Mouse (Mus musculus) MEL (cell line): ENCODE measurements around the gene Kansl2. TPM values are rescaled to one million over a fixed set of nuclear protein-coding genes. Genes with fewer than 3 reads are reported as not detected.

Source experiments
- DNase-seq: peaks from one replicate; pipeline ENCODE4 v3.0.0; 2011; ENCODE audit warnings: low read depth, low spot score
- H3K27ac ChIP-seq: 2 replicates; pipeline ENCODE4 v1.5.1; 2012; ENCODE audit warnings: low read depth, mild to moderate bottlenecking, control low read depth, low read length, moderate library complexity; ENCODE audit not compliant: control insufficient read depth
- H3K27me3 ChIP-seq, 2 experiments: fragments of 150-350 bp in 1 of 2; sonication (generic) in 1 of 2; 2 replicates each; pipeline ENCODE4 v1.6.1; 2012; ENCODE audit warnings: low read length in 2 of 2, mild to moderate bottlenecking in 2 of 2, improper control_type of control experiment in 1 of 2, moderate library complexity in 1 of 2; ENCODE audit not compliant: insufficient read depth in 2 of 2, control insufficient read depth in 1 of 2
- H3K36me3 ChIP-seq, 2 experiments: 2 replicates each; pipeline ENCODE4 v1.6.1; 2012 to 2014; ENCODE audit warnings: low read length in 2 of 2, improper control_type of control experiment in 1 of 2, inconsistent platforms in 1 of 2, mild to moderate bottlenecking in 1 of 2; ENCODE audit not compliant: insufficient read depth in 2 of 2, control insufficient read depth in 1 of 2
- H3K4me1 ChIP-seq, 2 experiments: fragments of 150-350 bp in 1 of 2; sonication (generic) in 1 of 2; 2 replicates each; pipeline ENCODE4 v1.6.1; 2012; ENCODE audit warnings: low read length in 2 of 2, improper control_type of control experiment in 1 of 2, mild to moderate bottlenecking in 1 of 2; ENCODE audit not compliant: insufficient read depth in 2 of 2, control insufficient read depth in 1 of 2
- H3K4me3 ChIP-seq, 2 experiments: fragments of 150-350 bp in 1 of 2; sonication (generic) in 1 of 2; 2 replicates each; pipeline ENCODE4 v1.5.1; 2012; ENCODE audit warnings: low read depth in 2 of 2, low read length in 2 of 2, mild to moderate bottlenecking in 2 of 2, moderate library complexity in 2 of 2, control low read depth in 1 of 2, improper control_type of control experiment in 1 of 2; ENCODE audit not compliant: control insufficient read depth in 1 of 2, insufficient read depth in 1 of 2
- H3K79me2 ChIP-seq: 2 replicates; pipeline ENCODE4 v1.6.1; 2012; ENCODE audit warnings: mild to moderate bottlenecking, low read length, moderate library complexity; ENCODE audit not compliant: control insufficient read depth, poor library complexity, insufficient read depth
- H3K9ac ChIP-seq: 2 replicates; pipeline ENCODE4 v1.6.1; 2012; ENCODE audit warnings: low read depth, mild to moderate bottlenecking, control low read depth, low read length, moderate library complexity; ENCODE audit not compliant: control insufficient read depth, poor library complexity, severe bottlenecking
- H3K9me3 ChIP-seq: fragments of 150-350 bp; sonication (generic); replicated peaks from 2 replicates; pipeline ENCODE4 v1.6.1; 2012; ENCODE audit warnings: mild to moderate bottlenecking, low read length, improper control_type of control experiment, moderate library complexity; ENCODE audit not compliant: insufficient read depth
- BHLHE40 ChIP-seq: IDR thresholded peaks from 2 replicates; pipeline ENCODE4 v1.6.1; 2012; ENCODE audit warnings: low read depth, mild to moderate bottlenecking, inconsistent platforms, low read length, improper control_type of control experiment, borderline replicate concordance
- CHD1 ChIP-seq: IDR thresholded peaks from 2 replicates; pipeline ENCODE4 v1.6.1; 2012; ENCODE audit warnings: low read depth, mild to moderate bottlenecking, inconsistent platforms, low read length, improper control_type of control experiment
- CTCF ChIP-seq, 3 experiments: IDR thresholded peaks in 2 of 3; conservative IDR thresholded peaks in 1 of 3; 2 replicates each; pipeline ENCODE4 v1.5.1; 2011 to 2012; ENCODE audit warnings: low read length in 3 of 3, low read depth in 2 of 3, mild to moderate bottlenecking in 2 of 3, improper control_type of control experiment in 1 of 3, inconsistent platforms in 1 of 3, mixed read lengths in 1 of 3, moderate library complexity in 1 of 3; ENCODE audit not compliant: control insufficient read depth in 1 of 3, insufficient read depth in 1 of 3, poor library complexity in 1 of 3, severe bottlenecking in 1 of 3
- E2F4 ChIP-seq: IDR thresholded peaks from 2 replicates; pipeline ENCODE4 v1.6.1; 2011; ENCODE audit warnings: low read depth, low read length, improper control_type of control experiment, borderline replicate concordance
- EP300 ChIP-seq, 2 experiments: IDR thresholded peaks; 2 replicates each; pipeline ENCODE4 v1.6.1; 2011; ENCODE audit warnings: improper control_type of control experiment in 2 of 2, low read length in 2 of 2, low read depth in 1 of 2, mild to moderate bottlenecking in 1 of 2
- ETS1 ChIP-seq: IDR thresholded peaks from 2 replicates; pipeline ENCODE4 v1.6.1; 2012; ENCODE audit warnings: low read depth, mild to moderate bottlenecking, inconsistent platforms, low read length, improper control_type of control experiment, moderate library complexity
- GABPA ChIP-seq: IDR thresholded peaks from 2 replicates; pipeline ENCODE4 v1.6.1; 2012; ENCODE audit warnings: low read depth, mild to moderate bottlenecking, inconsistent platforms, low read length, improper control_type of control experiment, moderate library complexity
- GATA1 ChIP-seq: IDR thresholded peaks from 2 replicates; pipeline ENCODE4 v1.6.1; 2011; ENCODE audit warnings: low read depth, low read length, improper control_type of control experiment
- HCFC1 ChIP-seq: IDR thresholded peaks from 2 replicates; pipeline ENCODE4 v1.6.1; 2012; ENCODE audit warnings: low read depth, mild to moderate bottlenecking, inconsistent platforms, low read length, improper control_type of control experiment, moderate library complexity
- JUND ChIP-seq: IDR thresholded peaks from 2 replicates; pipeline ENCODE4 v1.6.1; 2011; ENCODE audit warnings: low read depth, mild to moderate bottlenecking, improper control_type of control experiment, low read length
- KAT2A ChIP-seq: conservative IDR thresholded peaks from 2 replicates; pipeline ENCODE4 v1.6.1; 2012; ENCODE audit warnings: low read depth, low read length, improper control_type of control experiment, inconsistent platforms
- MAFK ChIP-seq: IDR thresholded peaks from 2 replicates; pipeline ENCODE4 v1.6.1; 2011; ENCODE audit warnings: low read depth, mild to moderate bottlenecking, low read length, improper control_type of control experiment, borderline replicate concordance
- MAX ChIP-seq: IDR thresholded peaks from 2 replicates; pipeline ENCODE4 v1.6.1; 2011; ENCODE audit warnings: low read length, improper control_type of control experiment
- MAZ ChIP-seq: IDR thresholded peaks from 2 replicates; pipeline ENCODE4 v1.6.1; 2012; ENCODE audit warnings: low read depth, mild to moderate bottlenecking, inconsistent platforms, low read length, improper control_type of control experiment
- MEF2A ChIP-seq: IDR thresholded peaks from 2 replicates; pipeline ENCODE4 v1.6.1; 2014; ENCODE audit warnings: low read depth, mild to moderate bottlenecking, inconsistent platforms, low read length, improper control_type of control experiment; ENCODE audit not compliant: poor library complexity, insufficient replicate concordance, severe bottlenecking; ENCODE audit errors: extremely low read depth
- MXI1 ChIP-seq: IDR thresholded peaks from 2 replicates; pipeline ENCODE4 v1.6.1; 2011; ENCODE audit warnings: mild to moderate bottlenecking, low read depth, low read length, improper control_type of control experiment
- MYB ChIP-seq: IDR thresholded peaks from 2 replicates; pipeline ENCODE4 v1.6.1; 2011; ENCODE audit warnings: mild to moderate bottlenecking, low read depth, low read length, improper control_type of control experiment
- NELFE ChIP-seq: IDR thresholded peaks from 2 replicates; pipeline ENCODE4 v1.6.1; 2011; ENCODE audit warnings: low read depth, low read length, improper control_type of control experiment
- POLR2AphosphoS2 ChIP-seq: IDR thresholded peaks from 2 replicates; pipeline ENCODE4 v1.6.1; 2011; ENCODE audit warnings: low read length, improper control_type of control experiment
- POLR2AphosphoS5 ChIP-seq: IDR thresholded peaks from 2 replicates; pipeline ENCODE4 v1.6.1; 2012; ENCODE audit warnings: low read depth, borderline replicate concordance, mild to moderate bottlenecking, inconsistent platforms, low read length, moderate library complexity, mixed read lengths
- RCOR1 ChIP-seq: IDR thresholded peaks from 2 replicates; pipeline ENCODE4 v1.6.1; 2012; ENCODE audit warnings: low read depth, mild to moderate bottlenecking, inconsistent platforms, low read length, improper control_type of control experiment
- SIN3A ChIP-seq: IDR thresholded peaks from 2 replicates; pipeline ENCODE4 v1.6.1; 2012; ENCODE audit warnings: low read length, improper control_type of control experiment, inconsistent platforms
- SMC3 ChIP-seq: IDR thresholded peaks from 2 replicates; pipeline ENCODE4 v1.6.1; 2011; ENCODE audit warnings: low read depth, low read length, improper control_type of control experiment
- TBP ChIP-seq: IDR thresholded peaks from 2 replicates; pipeline ENCODE4 v1.8.0; 2011; ENCODE audit warnings: low read depth, low read length, improper control_type of control experiment
- UBTF ChIP-seq: IDR thresholded peaks from 2 replicates; pipeline ENCODE4 v1.6.1; 2012; ENCODE audit warnings: low read depth, mild to moderate bottlenecking, inconsistent platforms, low read length, improper control_type of control experiment, moderate library complexity, borderline replicate concordance; ENCODE audit not compliant: insufficient read depth
- USF1 ChIP-seq: IDR thresholded peaks from 2 replicates; pipeline ENCODE4 v1.6.1; 2014; ENCODE audit warnings: low read depth, mild to moderate bottlenecking, inconsistent platforms, low read length, improper control_type of control experiment, moderate library complexity
- USF2 ChIP-seq, 2 experiments: IDR thresholded peaks; 2 replicates each; pipeline ENCODE4 v1.6.1; 2011 to 2012; ENCODE audit warnings: improper control_type of control experiment in 2 of 2, low read length in 2 of 2, borderline replicate concordance in 1 of 2, inconsistent platforms in 1 of 2, low read depth in 1 of 2, mild to moderate bottlenecking in 1 of 2; ENCODE audit not compliant: insufficient read depth in 1 of 2
- ZKSCAN1 ChIP-seq: IDR thresholded peaks from 2 replicates; pipeline ENCODE4 v1.6.1; 2012; ENCODE audit warnings: low read depth, mild to moderate bottlenecking, inconsistent platforms, low read length, improper control_type of control experiment, moderate library complexity
- ZMIZ1 ChIP-seq: IDR thresholded peaks from 2 replicates; pipeline ENCODE4 v1.6.1; 2012; ENCODE audit warnings: low read depth, mild to moderate bottlenecking, inconsistent platforms, low read length, improper control_type of control experiment, moderate library complexity
- ZNF384 ChIP-seq: IDR thresholded peaks from 2 replicates; pipeline ENCODE4 v1.6.1; 2012; ENCODE audit warnings: low read depth, mild to moderate bottlenecking, inconsistent platforms, low read length, improper control_type of control experiment
- polyA plus RNA-seq, 2 experiments: library from polyadenylated mRNA; stranded (reverse) in 1 of 2; unstranded in 1 of 2; fragments of >175 nt in 1 of 2; fragments of >200 nt in 1 of 2; gene quantifications; 2 replicates each; pipeline versions ENCODE4 v1.2.1 to v1.2.4; 2012; ENCODE audit warnings: low replicate concordance in 2 of 2, low read depth in 1 of 2; ENCODE audit not compliant: insufficient read length in 2 of 2, insufficient read depth in 1 of 2, missing spikeins in 1 of 2
- total RNA-seq: library from RNA; depleted of rRNA; stranded (reverse); fragments of 300-350 nt; gene quantifications from 2 replicates; pipeline ENCODE4 v1.2.3, GENCODE M21; 2012

Gene Kansl2
- total and polyA plus RNA-seq, 3 experiments, result 157 to 170 TPM; not detected in 1

DNA sequence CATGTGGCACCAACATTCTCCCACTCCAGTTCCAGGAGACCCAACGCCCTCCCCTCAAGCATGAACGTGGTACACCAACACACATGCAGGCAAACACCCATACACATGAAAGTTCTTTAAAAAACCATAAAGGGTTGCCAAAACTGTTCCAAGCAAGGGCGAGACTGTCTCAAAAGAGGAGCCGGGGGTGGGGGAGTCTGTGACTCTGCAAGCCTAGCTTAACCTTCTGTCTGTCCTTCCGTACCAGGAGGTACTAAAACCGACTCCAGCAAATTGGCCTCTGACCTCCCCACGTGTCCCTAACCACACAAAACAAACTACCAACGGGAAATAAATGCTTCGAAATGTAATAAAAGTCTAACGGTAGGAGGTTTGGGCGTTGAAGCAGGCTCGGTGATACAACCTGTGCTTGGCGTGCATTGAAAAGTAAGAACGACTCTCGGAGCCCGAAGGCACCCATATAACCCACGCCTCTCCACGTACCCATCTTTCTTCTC, 981 bp downstream of the Kansl2 start (continued):
- TF ChIP-seq USF1, result peak; percentile 33; the same call in 1 of the 2 replicates
- no peak for TF ChIP-seq E2F4
- TF ChIP-seq MAFK, result no peak
- TF ChIP-seq RCOR1, result no peak
- TF ChIP-seq NELFE, result no peak
- TF ChIP-seq GABPA, result no peak
- no peak for TF ChIP-seq CTCF (IDR thresholded peaks at IDR 0.05 in 2 of 3, conservative IDR thresholded peaks at IDR 0.05 in 1 of 3; ENCODE audit: control insufficient read depth in 1 of 3, insufficient read depth in 1 of 3, low read depth in 2 of 3, low read length in 3 of 3, poor library complexity in 1 of 3, severe bottlenecking in 1 of 3)
- no peak for TF ChIP-seq EP300 (IDR thresholded peaks at IDR 0.05; ENCODE audit: low read depth in 1 of 2, low read length in 2 of 2)
- TF ChIP-seq ETS1, result no peak
- no peak for TF ChIP-seq KAT2A
- TF ChIP-seq USF2 (IDR thresholded peaks at IDR 0.05; ENCODE audit: borderline replicate concordance in 1 of 2, insufficient read depth in 1 of 2, low read depth in 1 of 2, low read length in 2 of 2), result no peak
- peak; percentile 2; the same call in 1 of the 2 replicates for TF ChIP-seq SIN3A
- no peak for TF ChIP-seq ZKSCAN1
- no peak for TF ChIP-seq CHD1
- TF ChIP-seq HCFC1, result no peak
- no peak for TF ChIP-seq ZMIZ1
- 0 out of 2 replicates have a peak, but pooled peaks have one; percentile 43 for TF ChIP-seq UBTF
- TF ChIP-seq, all 39 proteins: peak for 7

DNA sequence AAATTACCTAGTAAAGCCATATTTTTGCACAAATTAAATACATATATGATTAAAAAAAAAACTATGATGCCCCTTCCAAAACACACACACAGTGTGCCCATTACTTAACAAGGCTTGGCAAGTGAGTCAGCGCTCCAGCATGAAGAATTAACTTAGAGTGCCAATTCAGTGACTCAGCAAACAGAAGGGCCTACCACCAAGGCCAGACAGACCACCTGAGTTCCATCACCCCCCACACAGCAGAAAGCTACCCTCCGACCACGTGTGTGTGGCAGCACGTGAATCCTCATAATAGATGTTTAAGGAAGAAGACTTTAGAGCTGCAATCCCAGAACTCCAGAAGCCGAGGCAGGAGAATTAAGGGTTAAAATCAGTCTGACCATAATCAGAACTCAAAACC, 1.8 kb downstream of the Kansl2 start:
- H3K79me2 ChIP-seq, result peaks cover 50% of the 10 kb centered on the region
- peaks cover 34 to 41% of the 10 kb centered on the region in 2 experiments for H3K36me3 ChIP-seq
- DNase-seq, result peak; percentile 84
- H3K4me1 ChIP-seq, result peaks cover 3 to 15% of the 10 kb centered on the region in 2 experiments; a peak in 3 of 4 replicates
- H3K9ac ChIP-seq, result peak overlapping the region; percentile 83
- H3K4me3 ChIP-seq, result peak overlapping the region; percentile 79 to 85
- H3K9me3 ChIP-seq, result no peaks in the 10 kb centered on the region
- H3K27me3 ChIP-seq, result no peaks in the 10 kb centered on the region
- H3K27ac ChIP-seq, result peak overlapping the region; percentile 12
- TF ChIP-seq HCFC1 (no peak; the same call in 1 of the 2 replicates), SIN3A (peak; percentile 92), KAT2A (no peak), MEF2A (no peak), MAZ (peak; percentile 36; the same call in 1 of the 2 replicates), POLR2AphosphoS5 (no peak), CHD1 (no peak), JUND (no peak), SMC3 (no peak), E2F4 (0 out of 2 replicates have a peak, but pooled peaks have one; percentile 19), USF2 (IDR thresholded peaks at IDR 0.05; ENCODE audit: borderline replicate concordance in 1 of 2, insufficient read depth in 1 of 2, low read depth in 1 of 2, low read length in 2 of 2) (no peak), POLR2AphosphoS2 (no peak; the same call in none of the 2 replicates), MAFK (peak; percentile 73; the same call in 1 of the 2 replicates), BHLHE40 (peak; percentile 78; the same call in 1 of the 2 replicates), MXI1 (peak; percentile 97), USF1 (peak; percentile 70), GATA1 (no peak), CTCF (IDR thresholded peaks at IDR 0.05 in 2 of 3, conservative IDR thresholded peaks at IDR 0.05 in 1 of 3; ENCODE audit: control insufficient read depth in 1 of 3, insufficient read depth in 1 of 3, low read depth in 2 of 3, low read length in 3 of 3, poor library complexity in 1 of 3, severe bottlenecking in 1 of 3) (no peak), GABPA (peak; percentile 73), ZNF384 (0 out of 2 replicates have a peak, but pooled peaks have one; percentile 34), MYB (no peak), TBP (no peak), EP300 (IDR thresholded peaks at IDR 0.05; ENCODE audit: low read depth in 1 of 2, low read length in 2 of 2) (peak; percentile 35 to 45; a peak in 1 of 4 replicates), MAX (peak; percentile 96), ETS1 (0 out of 2 replicates have a peak, but pooled peaks have one; percentile 47), NELFE (0 out of 2 replicates have a peak, but pooled peaks have one; percentile 13)
